Mouse (Mus musculus) left cerebral cortex, adult 6 months (tissue): ENCODE results near the gene Gfpt2. TPM values are rescaled to one million over a fixed set of nuclear protein-coding genes. Genes with fewer than 3 reads are reported as not detected.

Source experiments
- long read RNA-seq, 2 experiments: library from polyadenylated mRNA; unstranded; transcript quantifications; one replicate each; pipeline ENCODE4 v2.0.0; 2019 to 2020
- polyA plus RNA-seq: library from polyadenylated mRNA; unstranded; fragments of <200 nt; fragmentation: Nextera tagmentation; gene quantifications from 2 replicates; pipeline ENCODE4 v1.2.3, GENCODE M21; 2021

The Gfpt2 gene
- polyA plus RNA-seq, result 4.6 and 5.5 TPM in 2 replicates
- long read RNA-seq, experiment 1, transcript Gfpt2-201 (19 exons, 2,947 nt), result major isoform, 29 of 42 reads
- long read RNA-seq, experiment 1, partial matches to known transcripts, result 7 of 42 reads
- long read RNA-seq, experiment 1, other reads (novel, unspliced or antisense), result 6 of 42 reads
- long read RNA-seq, experiment 2, transcript Gfpt2-201 (19 exons, 2,947 nt), result major isoform, 6 of 8 reads
- long read RNA-seq, experiment 2, partial matches to known transcripts, result 2 of 8 reads
- long read RNA-seq, experiment 2, other reads (novel, unspliced or antisense), result 0 of 8 reads

GRCm38 (mm10) chr11:49793619-49794341, at the start of gene Gfpt2:
Gene Gfpt2, plus strand, starts transcription at chr11:49794178.

GRCm38 (mm10) chr11:49846401-49847070, 52.6 kb downstream of the Gfpt2 start, which contains the start of gene Mapk9:
Gene Mapk9, plus strand, starts transcription at chr11:49846751.

Other genes with a start within 250 kb of the Gfpt2 start
- not detected in 2 replicates for gene Olfr1380, start 237.3 kb upstream of the Gfpt2 start, polyA plus RNA-seq
- gene Flt4, start 184.9 kb upstream of the Gfpt2 start, polyA plus RNA-seq, result 0.40 and 0.74 TPM in 2 replicates
- 0.49 TPM in 1 of 2 replicates, not detected in the other for gene Scgb3a1, start 130.6 kb upstream of the Gfpt2 start, polyA plus RNA-seq
- gene Cnot6, start 81.5 kb upstream of the Gfpt2 start, polyA plus RNA-seq, result 3.2 and 4.3 TPM in 2 replicates
- 64.9 and 154 TPM in 2 replicates for gene Mapk9, start 52.6 kb downstream of the Gfpt2 start, polyA plus RNA-seq
- 18.5 and 43.8 TPM in 2 replicates for gene Rasgef1c, start 107.7 kb downstream of the Gfpt2 start, polyA plus RNA-seq
- 20.7 and 52.1 TPM in 2 replicates for gene Rnf130, start 231.2 kb downstream of the Gfpt2 start, polyA plus RNA-seq